Mouse (Mus musculus) midbrain, embryonic 15.5 days (tissue): ENCODE data around the gene Psme2b. TPM values are rescaled to one million over a fixed set of nuclear protein-coding genes. Genes with fewer than 3 reads are reported as not detected.
"Not testable (repeated sequence)": the region's sequence is repeated elsewhere in the genome, so short reads cannot be mapped to it uniquely, and the experiment has no call there.

Source experiments
- ATAC-seq: fragments of 200-750 bp; cut with Nextera tagmentation; replicated peaks from 2 replicates; pipeline ENCODE4 v1.8.0; 2017; ENCODE audit warnings: moderate TSS enrichment
- H3K27ac ChIP-seq: fragments of 300-500 bp; sonication (generic); 2 replicates; pipeline ENCODE4 v1.5.1; 2015; ENCODE audit warnings: mild to moderate bottlenecking, inconsistent platforms
- H3K27me3 ChIP-seq: fragments of 300-500 bp; sonication (generic); replicated peaks from 2 replicates; pipeline ENCODE4 v1.6.1; 2015; ENCODE audit warnings: inconsistent platforms
- H3K36me3 ChIP-seq: fragments of 300-500 bp; sonication (generic); replicated peaks from 2 replicates; pipeline ENCODE4 v1.6.1; 2015; ENCODE audit warnings: inconsistent platforms
- H3K4me1 ChIP-seq: fragments of 300-500 bp; sonication (generic); 2 replicates; pipeline ENCODE4 v1.6.1; 2015; ENCODE audit warnings: inconsistent platforms
- H3K4me2 ChIP-seq: fragments of 300-500 bp; sonication (generic); 2 replicates; pipeline ENCODE4 v1.6.1; 2015; ENCODE audit warnings: inconsistent platforms, mild to moderate bottlenecking, moderate library complexity
- H3K4me3 ChIP-seq: fragments of 300-500 bp; sonication (generic); 2 replicates; pipeline ENCODE4 v1.5.1; 2015; ENCODE audit warnings: mild to moderate bottlenecking, inconsistent platforms
- H3K9ac ChIP-seq: fragments of 300-500 bp; sonication (generic); 2 replicates; pipeline ENCODE4 v1.6.1; 2015; ENCODE audit warnings: mild to moderate bottlenecking, inconsistent platforms
- H3K9me3 ChIP-seq: fragments of 300-500 bp; sonication (generic); 2 replicates; pipeline ENCODE4 v1.6.1; 2016; ENCODE audit warnings: inconsistent platforms
- WGBS: fragments of 180-500 bp; shearing (Covaris S2); methylation state at CpG from one replicate; pipeline ENCODE4 v1.1.7; 2015; ENCODE audit warnings: mixed read lengths; 5-methylcytosine and 5-hydroxymethylcytosine counted together
- polyA plus RNA-seq: library from polyadenylated mRNA; unstranded; fragments of >200 nt; fragmentation: Nextera tagmentation; extraction: Ambion mirVana; gene quantifications from 2 replicates; pipeline ENCODE4 v1.2.1, GENCODE M21; 2015

Gene Psme2b
- polyA plus RNA-seq, 1 experiment from 2014 or later: 1.3 TPM

DNA sequence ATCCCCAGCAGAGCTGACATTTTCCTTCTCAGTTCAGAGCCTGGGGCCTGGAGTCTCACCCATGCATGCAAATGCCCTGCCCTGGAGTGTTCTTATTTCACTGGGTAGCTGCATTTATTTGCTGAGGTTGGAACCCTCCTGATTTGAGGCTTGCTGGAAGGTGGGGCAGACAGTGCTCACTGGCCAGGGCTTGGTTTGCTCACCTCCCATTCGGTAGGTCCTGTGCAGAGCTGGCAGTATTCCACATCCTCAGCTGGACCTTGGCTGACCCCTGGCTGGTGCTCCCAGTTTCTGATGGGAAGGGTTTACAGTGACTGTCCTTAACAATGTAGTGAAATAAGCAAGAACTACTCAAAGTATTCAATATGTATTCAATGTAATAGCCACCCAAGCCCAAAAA lies 12.1 kb downstream of the Psme2b start:
- not testable (repeated sequence) for H3K36me3 ChIP-seq, H3K4me2 ChIP-seq, H3K4me3 ChIP-seq, H3K9ac ChIP-seq, H3K27me3 ChIP-seq, ATAC-seq, H3K9me3 ChIP-seq, H3K27ac ChIP-seq, H3K4me1 ChIP-seq
- 46% methylated on average over 1 of the region's 1 CpGs for WGBS

DNA sequence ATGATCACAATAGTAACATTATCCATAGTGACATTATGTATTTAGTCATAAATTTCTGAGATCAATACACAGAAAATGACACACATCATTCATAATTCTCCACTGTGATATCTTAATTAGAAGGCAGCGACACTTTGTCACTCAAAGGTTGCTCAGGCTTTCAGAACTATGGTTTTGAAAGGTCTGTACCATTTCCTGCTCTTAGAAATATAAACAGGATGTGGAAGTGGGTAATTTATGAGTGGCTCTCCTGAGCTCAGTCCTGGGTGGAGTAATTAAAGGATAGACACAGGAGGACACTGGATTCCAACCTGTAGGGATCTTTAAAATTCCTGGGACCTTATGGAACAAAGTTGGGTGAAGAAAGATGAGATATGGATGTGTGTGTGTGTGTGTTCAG lies 12.6 kb downstream of the Psme2b start:
- not testable (repeated sequence) for H3K27ac ChIP-seq, ATAC-seq, H3K9ac ChIP-seq, H3K4me3 ChIP-seq, H3K27me3 ChIP-seq, H3K9me3 ChIP-seq, H3K4me2 ChIP-seq, H3K4me1 ChIP-seq, H3K36me3 ChIP-seq
- WGBS: 76% methylated on average over 1 of the region's 1 CpGs

DNA sequence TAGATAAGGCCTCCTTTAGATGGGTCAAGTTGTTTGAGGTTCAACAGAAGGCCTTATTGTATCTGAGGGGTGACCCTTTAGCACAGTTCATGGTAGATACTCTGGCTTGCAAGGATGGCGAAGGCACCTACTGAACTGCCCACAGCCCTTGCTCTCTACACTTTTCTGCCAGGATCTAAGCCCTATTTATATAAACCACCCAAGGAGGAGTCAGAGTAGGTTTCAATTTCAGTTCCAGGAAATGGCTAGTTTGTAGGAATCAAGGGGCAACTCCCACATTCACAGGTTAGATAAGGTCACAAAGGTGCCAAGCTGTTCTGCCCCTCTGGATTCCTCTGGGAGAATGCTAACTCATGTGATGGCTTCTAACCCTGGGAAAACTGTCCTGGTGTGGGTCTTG lies 17.9 kb downstream of the Psme2b start:
- WGBS: 96% methylated on average over 1 of the region's 1 CpGs
- H3K27ac ChIP-seq, H3K9ac ChIP-seq, H3K9me3 ChIP-seq, H3K27me3 ChIP-seq, H3K4me2 ChIP-seq, H3K36me3 ChIP-seq, H3K4me3 ChIP-seq, H3K4me1 ChIP-seq, ATAC-seq: not testable (repeated sequence)

DNA sequence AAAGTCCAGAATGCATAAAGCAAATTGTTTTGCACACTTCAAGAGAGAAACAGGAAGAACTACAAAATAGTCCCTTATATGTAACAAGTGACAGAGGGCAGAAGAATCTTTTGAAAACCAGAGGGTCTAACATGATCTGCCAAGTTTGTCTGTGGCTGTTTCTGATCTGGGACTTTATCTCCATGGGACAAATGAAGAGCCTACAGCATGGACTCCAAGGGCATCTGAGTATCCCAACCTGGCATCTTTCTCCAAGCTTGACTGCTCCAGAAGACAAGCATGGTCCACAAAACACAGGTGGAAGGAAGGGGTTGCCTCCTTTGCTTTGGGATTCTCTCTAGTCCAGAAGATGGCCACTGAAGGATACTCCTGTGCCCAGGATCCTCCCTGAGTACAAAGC lies 19.6 kb downstream of the Psme2b start:
- H3K9ac ChIP-seq, H3K4me2 ChIP-seq, H3K27me3 ChIP-seq, H3K4me3 ChIP-seq, H3K27ac ChIP-seq, ATAC-seq, H3K9me3 ChIP-seq, H3K36me3 ChIP-seq, H3K4me1 ChIP-seq: not testable (repeated sequence)

DNA sequence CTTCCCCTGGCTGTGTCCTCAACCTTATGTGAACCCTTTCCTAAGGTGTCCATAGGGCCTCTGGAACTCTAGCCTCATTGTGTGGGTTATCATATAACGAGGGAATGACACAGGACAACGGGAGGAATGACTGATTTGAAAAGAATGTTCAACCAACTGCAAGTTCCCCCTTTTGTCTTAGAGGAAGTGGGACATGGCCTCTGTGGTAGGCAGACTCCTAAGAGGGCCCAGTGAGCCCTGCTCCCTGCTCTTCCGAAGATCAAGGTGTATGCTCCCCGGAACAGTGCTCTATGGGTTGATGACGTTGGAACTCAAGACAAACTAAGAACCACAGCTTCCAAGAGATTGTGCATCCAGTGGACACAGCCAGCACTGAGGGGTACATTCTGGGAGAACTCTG lies 22.2 kb downstream of the Psme2b start:
- H3K9ac ChIP-seq, H3K4me1 ChIP-seq, H3K4me2 ChIP-seq, H3K9me3 ChIP-seq, H3K27ac ChIP-seq, ATAC-seq, H3K27me3 ChIP-seq, H3K36me3 ChIP-seq, H3K4me3 ChIP-seq: not testable (repeated sequence)
- 89% methylated on average over 5 of the region's 5 CpGs for WGBS

DNA sequence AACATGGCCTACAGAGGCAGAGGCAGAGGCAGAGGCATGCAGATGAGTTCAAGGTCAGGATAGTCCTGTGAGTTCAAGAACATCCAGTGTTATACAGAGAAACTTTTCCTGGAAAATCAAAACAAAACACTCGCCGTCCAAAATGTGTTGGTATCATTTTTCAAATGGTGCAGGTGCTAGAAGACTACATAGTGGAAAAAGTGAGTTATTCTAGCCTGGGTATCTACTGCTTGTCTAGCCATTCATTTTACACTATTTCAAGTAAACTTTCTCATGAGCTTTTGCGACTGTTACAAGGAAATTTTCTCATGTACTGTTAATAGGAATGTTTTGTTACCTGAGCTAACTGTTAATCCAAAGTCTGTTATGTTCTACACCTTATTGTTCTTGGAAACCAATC lies 27.6 kb downstream of the Psme2b start:
- no peak overlapping the region for H3K9ac ChIP-seq
- WGBS: 87% methylated on average over 3 of the region's 3 CpGs
- no peaks in the 10 kb centered on the region for H3K27me3 ChIP-seq
- no peak overlapping the region for H3K27ac ChIP-seq
- no peak overlapping the region for H3K4me2 ChIP-seq
- no peak for ATAC-seq
- H3K4me3 ChIP-seq: no peak overlapping the region
- H3K36me3 ChIP-seq: no peaks in the 10 kb centered on the region
- no peaks in the 10 kb centered on the region for H3K9me3 ChIP-seq
- H3K4me1 ChIP-seq: no peaks in the 10 kb centered on the region

DNA sequence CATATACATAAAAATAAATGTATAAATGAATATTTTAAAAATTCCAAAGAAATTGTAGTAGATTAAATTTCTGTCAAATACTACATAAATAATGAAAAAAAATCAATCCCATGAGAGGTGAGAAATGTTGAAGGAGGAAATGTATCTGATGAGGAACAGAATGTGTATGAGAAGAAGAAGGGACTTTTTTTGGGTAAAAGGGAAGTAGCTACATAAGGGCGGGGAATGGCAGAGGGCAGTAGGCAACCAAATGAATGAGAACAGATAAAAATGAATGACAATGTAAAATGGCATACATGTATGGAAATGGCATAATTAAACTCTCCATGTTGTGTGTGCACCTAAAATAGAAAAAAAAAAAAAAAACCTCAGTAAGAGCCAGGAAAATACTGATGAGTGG lies 32.4 kb downstream of the Psme2b start:
- Histone ChIP-seq H3K9ac (no peak overlapping the region), H3K27me3 (no peaks in the 10 kb centered on the region), H3K36me3 (no peaks in the 10 kb centered on the region), H3K4me3 (no peak overlapping the region), H3K27ac (no peak overlapping the region), H3K4me2 (no peak overlapping the region), H3K4me1 (no peaks in the 10 kb centered on the region), H3K9me3 (no peaks in the 10 kb centered on the region)
- 97% methylated on average over 1 of the region's 1 CpGs for WGBS
- ATAC-seq: no peak

DNA sequence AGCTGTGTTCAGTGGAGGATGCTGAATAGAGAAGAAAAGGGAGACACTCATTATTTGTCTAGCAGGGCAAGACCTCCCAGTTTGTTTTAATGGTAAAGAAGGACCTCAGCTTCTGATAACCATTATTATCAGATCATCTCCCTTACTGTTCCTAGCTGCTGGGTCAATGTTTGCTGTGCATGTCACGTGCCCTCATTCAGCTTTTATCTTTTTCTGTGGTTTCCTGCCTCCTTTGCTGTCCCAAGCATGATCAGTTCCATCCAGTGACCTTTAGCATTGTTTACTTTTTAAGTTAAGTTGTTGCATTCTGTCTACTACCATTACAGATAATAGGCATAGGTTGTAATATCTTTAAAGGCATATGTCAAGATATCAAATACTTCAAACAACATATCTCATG lies 37.5 kb downstream of the Psme2b start:
- Histone ChIP-seq H3K27ac (no peak overlapping the region), H3K9ac (no peak overlapping the region), H3K36me3 (no peaks in the 10 kb centered on the region), H3K4me2 (no peak overlapping the region), H3K4me1 (no peaks in the 10 kb centered on the region), H3K27me3 (no peaks in the 10 kb centered on the region), H3K9me3 (no peaks in the 10 kb centered on the region), H3K4me3 (no peak overlapping the region)
- WGBS: 61% methylated on average over 1 of the region's 1 CpGs
- no peak for ATAC-seq

DNA sequence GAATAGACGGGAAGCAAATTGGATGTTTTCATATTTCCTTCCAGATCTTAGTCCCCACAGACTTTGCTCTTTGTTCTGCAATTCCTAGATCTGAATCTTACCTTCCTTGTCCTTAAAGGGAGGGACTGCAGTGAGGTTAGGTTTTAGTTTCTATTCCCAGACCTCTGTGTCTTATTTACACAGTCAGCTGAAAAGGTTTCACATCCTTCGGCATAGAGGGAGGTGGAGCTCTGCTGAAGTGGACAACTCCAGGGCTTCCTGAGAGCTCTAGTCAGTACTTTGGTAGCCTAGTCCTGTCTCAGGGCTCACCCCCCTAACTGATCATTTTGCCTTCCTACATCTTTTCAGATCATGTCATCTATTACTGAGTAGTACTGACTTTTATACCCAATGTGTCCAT lies 44.0 kb downstream of the Psme2b start, which contains the start of gene Gm5431:
Gene Gm5431 (minus strand): TSS at position 194 of the 400 bp plus-strand sequence.
- Histone ChIP-seq H3K4me2 (no peak within 1 kb of the TSS), H3K9ac (no peak within 1 kb of the TSS), H3K27ac (no peak within 1 kb of the TSS), H3K4me3 (no peak within 1 kb of the TSS), H3K9me3 (no peaks in the 10 kb centered on the region), H3K27me3 (no peaks in the 10 kb centered on the region), H3K4me1 (no peaks in the 10 kb centered on the region), H3K36me3 (no peaks in the 10 kb centered on the region)
- no peak for ATAC-seq
- WGBS: 71% methylated on average over 2 of the region's 2 CpGs

DNA sequence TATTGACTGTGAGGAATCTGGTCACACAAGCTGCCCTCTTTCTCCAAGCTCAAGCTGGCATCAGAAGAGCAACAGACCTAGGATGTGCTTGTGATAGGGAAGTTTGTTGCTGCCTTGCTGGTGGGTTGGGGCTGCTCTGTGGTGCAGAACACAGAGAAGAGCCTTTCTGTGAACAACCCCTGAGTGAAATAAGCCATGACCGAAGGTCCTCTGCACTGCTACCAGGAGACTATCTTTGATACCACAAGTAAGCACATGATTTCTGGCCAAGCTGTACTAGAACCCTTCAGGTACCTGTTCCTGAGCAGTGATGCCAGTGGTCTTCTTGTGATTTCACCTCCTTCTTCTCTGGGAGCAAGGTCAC lies 44.4 kb downstream of the Psme2b start:
- not testable (repeated sequence) for H3K4me1 ChIP-seq, ATAC-seq, H3K4me3 ChIP-seq, H3K9ac ChIP-seq, H3K27ac ChIP-seq, H3K27me3 ChIP-seq, H3K9me3 ChIP-seq, H3K4me2 ChIP-seq, H3K36me3 ChIP-seq
- WGBS: 89% methylated on average over 1 of the region's 1 CpGs

DNA sequence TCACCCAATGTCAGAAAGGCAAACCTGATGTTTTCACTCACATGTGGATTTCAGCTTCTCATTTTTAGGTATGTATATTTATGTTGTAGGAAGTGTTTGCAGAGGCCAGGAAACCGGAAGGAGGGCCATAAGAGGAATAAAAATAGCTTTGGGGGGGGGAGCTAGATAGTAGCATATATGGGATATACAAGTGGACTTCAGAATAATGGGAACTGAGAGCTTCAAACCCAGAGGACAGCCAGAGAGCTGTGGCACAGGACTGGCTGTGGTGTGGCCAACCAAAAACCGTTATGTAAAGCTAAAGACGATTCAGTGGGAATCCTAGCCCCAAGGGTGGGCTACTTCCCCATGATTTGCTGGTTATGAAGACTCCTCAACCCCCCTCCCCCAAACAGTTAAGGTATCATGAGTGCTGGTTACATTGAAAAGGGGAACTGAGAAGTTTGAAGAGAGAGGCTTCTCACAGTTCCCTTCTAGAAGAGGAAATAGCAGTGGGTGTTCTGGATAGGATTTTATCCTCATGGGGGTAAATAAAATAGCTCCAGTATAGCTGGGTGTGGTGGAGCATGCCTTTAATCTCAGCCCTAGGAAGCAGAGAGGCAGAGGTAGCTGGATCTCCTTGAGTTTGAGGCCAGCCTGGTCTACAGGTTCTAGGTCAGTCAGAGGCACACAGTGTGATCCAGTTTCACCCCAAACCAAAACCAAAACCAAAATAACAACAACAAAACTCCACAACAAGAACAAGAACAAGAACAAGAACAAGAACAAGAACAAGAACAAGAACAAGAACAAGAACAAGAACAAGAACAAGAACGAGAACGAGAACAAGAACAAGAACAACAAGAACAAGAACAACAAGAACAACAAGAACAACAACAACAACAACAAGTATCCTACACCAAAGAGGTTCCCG lies 45.1 kb downstream of the Psme2b start:
- 82% methylated on average over 6 of the region's 6 CpGs for WGBS
- not testable (repeated sequence) for H3K9me3 ChIP-seq, H3K4me2 ChIP-seq

DNA sequence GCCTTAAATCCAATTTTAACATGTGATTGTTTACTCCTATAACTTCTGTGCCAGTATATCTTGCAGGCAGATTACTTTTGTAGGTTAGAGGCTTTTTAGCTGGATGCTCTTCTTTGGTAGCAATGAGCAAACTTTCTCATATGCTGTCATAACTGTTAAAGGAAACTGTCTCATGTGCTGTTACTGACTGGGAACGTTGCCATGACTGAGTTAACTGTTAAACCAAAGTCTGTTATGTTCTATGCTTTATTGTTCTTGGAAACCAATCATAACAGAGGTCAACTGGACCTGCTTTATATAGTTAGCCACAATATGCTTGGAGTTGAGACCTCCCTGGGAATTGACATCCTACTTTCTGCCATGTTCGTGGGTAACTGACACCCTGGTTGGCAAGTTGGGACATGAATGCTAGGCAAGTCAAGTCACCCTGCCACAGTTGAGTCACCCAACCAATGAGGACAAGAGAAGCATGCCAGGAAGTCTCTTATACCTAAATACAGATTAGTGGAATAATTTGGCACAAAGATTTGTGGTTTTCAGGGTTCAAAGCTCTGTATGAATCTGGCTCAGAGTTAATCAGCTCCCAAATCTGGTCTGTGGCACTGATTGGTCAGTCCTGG lies 47.1 kb downstream of the Psme2b start:
- no peak for ATAC-seq
- 79% methylated on average over 2 of the region's 2 CpGs for WGBS
- Histone ChIP-seq H3K9ac (no peak overlapping the region), H3K4me1 (no peaks in the 10 kb centered on the region), H3K36me3 (no peaks in the 10 kb centered on the region), H3K27me3 (no peaks in the 10 kb centered on the region), H3K27ac (no peak overlapping the region), H3K4me3 (no peak overlapping the region), H3K9me3 (no peaks in the 10 kb centered on the region), H3K4me2 (no peak overlapping the region)

More for the DNA sequence above, 45.1 kb downstream of the Psme2b start:
- H3K27me3 ChIP-seq, H3K4me1 ChIP-seq, H3K27ac ChIP-seq, H3K36me3 ChIP-seq, H3K4me3 ChIP-seq, H3K9ac ChIP-seq, ATAC-seq: not testable (repeated sequence)
